Mouse (Mus musculus): ENCODE data around the gene Plau. TPM values are rescaled to one million over a fixed set of nuclear protein-coding genes. Genes with fewer than 3 reads are reported as not detected.
A peak's percentile ranks its signal among the peaks of the same experiment; 100 is the strongest.

Plau gene
- polyA plus RNA-seq (2012; ENCODE audit: insufficient read depth, insufficient read length, missing spikeins), result 9.6 and 11.6 TPM in 2 replicates

GRCm38 (mm10) chr14:20836171-20836904 is at the start of gene Plau:
Plau (plus strand) TSS chr14:20836660.
- H3K4me3 ChIP-seq (ENCODE audit: insufficient read depth, low read depth, low read length), result peak within 1 kb of the TSS; percentile 70
- H3K27ac ChIP-seq (replicated peaks; ENCODE audit: low read depth, low read length), result peak within 1 kb of the TSS; percentile 68
- H3K4me1 ChIP-seq (ENCODE audit: control insufficient read depth, insufficient read depth, insufficient read length, low read length), result no peaks in the 10 kb centered on the region; the same call in 1 of the 2 replicates

DNA sequence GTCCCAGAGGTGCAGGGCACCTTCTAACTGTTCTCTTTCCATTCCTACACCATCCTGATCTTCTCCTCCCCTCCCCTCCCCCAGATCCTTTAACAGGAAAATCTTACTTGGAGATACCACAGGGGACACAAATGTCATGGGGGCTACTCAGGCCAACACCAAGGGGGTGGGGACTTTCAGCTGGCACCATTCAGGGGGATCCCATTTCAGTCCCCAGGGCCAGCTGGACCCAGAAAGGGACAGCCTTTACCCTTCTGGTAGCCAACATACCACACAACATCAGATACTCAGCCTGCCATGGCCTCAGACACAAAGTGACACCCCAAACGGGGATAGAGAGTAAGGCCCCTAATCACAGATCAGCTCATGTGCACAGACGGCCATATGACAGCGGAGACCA is 48.3 kb upstream of the Plau start:
- Histone ChIP-seq H3K4me1 (ENCODE audit: control insufficient read depth, insufficient read depth, insufficient read length, low read length) (peaks cover 39% of the 10 kb centered on the region), H3K4me3 (ENCODE audit: insufficient read depth, low read depth, low read length) (no peak overlapping the region), H3K27ac (replicated peaks; ENCODE audit: low read depth, low read length) (no peak overlapping the region)

GRCm38 (mm10) chr14:20789593-20789992 is 46.9 kb upstream of the Plau start:
- no peak overlapping the region for H3K4me3 ChIP-seq (ENCODE audit: insufficient read depth, low read depth, low read length)
- peaks cover 42% of the 10 kb centered on the region for H3K4me1 ChIP-seq (ENCODE audit: control insufficient read depth, insufficient read depth, insufficient read length, low read length)
- H3K27ac ChIP-seq (replicated peaks; ENCODE audit: low read depth, low read length), result no peak overlapping the region

GRCm38 (mm10) chr14:20790445-20790844 is 46.0 kb upstream of the Plau start:
- H3K4me3 ChIP-seq (ENCODE audit: insufficient read depth, low read depth, low read length), result no peak overlapping the region
- H3K27ac ChIP-seq (replicated peaks; ENCODE audit: low read depth, low read length), result no peak overlapping the region
- H3K4me1 ChIP-seq (ENCODE audit: control insufficient read depth, insufficient read depth, insufficient read length, low read length), result peaks cover 37% of the 10 kb centered on the region

DNA sequence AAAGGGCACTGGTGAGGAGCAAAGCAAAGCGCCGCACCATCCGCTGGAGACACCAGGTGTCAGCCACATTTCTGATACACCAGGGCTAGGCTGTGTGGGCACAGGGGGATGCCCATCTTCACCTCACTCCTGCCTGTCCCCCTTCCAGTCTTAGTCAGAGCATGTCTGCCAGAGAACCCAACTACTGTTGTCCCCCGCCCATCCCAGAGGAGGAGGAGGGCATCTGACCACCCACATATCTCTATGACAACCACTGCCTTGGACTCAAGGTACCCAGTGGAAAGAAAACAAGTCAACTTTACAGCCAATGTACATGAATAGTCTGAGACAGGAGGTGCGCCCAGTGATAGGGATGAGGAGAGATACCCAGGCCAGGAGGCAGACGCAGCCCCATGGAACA is 45.5 kb upstream of the Plau start:
- H3K27ac ChIP-seq (replicated peaks; ENCODE audit: low read depth, low read length), result no peak overlapping the region
- H3K4me1 ChIP-seq (ENCODE audit: control insufficient read depth, insufficient read depth, insufficient read length, low read length), result peaks cover 34% of the 10 kb centered on the region

GRCm38 (mm10) chr14:20791511-20792242 is 44.8 kb upstream of the Plau start:
- Histone ChIP-seq H3K4me1 (ENCODE audit: control insufficient read depth, insufficient read depth, insufficient read length, low read length) (peaks cover 27% of the 10 kb centered on the region), H3K4me3 (ENCODE audit: insufficient read depth, low read depth, low read length) (peak overlapping the region; percentile 58; the same call in 1 of the 2 replicates), H3K27ac (replicated peaks; ENCODE audit: low read depth, low read length) (no peak overlapping the region)

More for the DNA sequence above, 45.5 kb upstream of the Plau start:
- no peak overlapping the region for H3K4me3 ChIP-seq (ENCODE audit: insufficient read depth, low read depth, low read length)

GRCm38 (mm10) chr14:20792243-20792921 is 44.1 kb upstream of the Plau start:
- peaks cover 20% of the 10 kb centered on the region for H3K4me1 ChIP-seq (ENCODE audit: control insufficient read depth, insufficient read depth, insufficient read length, low read length)
- peak overlapping the region; percentile 58 for H3K4me3 ChIP-seq (ENCODE audit: insufficient read depth, low read depth, low read length)
- no peak overlapping the region for H3K27ac ChIP-seq (replicated peaks; ENCODE audit: low read depth, low read length)

DNA sequence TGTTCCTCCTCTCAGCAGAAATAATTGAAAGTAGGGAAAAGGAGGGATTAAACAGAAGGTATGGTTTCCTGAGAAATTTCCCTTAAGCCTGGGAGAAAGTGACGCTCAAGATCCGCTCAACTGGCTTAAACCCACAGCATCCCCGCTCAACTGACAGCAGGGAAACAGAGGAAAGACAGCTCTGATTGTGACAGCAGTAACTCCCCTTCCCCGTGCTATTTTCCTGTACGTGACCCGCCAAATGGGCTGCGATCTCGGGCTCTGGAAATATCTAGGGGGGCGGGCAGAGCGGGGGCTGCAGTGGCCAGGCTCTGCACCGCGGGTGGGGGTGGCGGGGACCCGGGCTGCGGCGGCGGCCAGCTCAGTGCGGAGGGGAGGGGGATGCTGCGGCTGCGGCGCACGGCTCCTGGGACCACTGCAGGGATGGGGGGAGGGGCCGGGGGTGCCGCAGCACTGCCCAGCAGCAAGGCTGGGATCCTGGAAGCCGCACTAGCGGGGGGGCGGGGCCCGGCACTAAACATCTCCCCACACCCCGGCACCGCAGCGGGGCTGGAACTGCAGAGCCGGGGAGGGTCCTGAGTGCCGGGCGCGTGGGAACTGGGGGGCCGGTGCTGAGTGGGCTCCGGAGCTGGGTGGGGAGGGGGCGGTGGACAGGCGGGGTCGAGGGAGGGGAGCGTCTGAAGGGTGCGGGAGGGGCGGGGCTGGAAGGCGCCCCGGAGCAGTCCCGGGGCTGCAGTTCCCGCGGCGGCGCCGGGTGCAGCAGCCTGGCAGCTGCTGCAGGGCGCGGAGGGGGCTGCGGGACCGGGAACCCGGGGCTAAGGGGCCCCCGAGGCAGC is 43.3 kb upstream of the Plau start:
- Histone ChIP-seq H3K27ac (replicated peaks; ENCODE audit: low read depth, low read length) (no peak overlapping the region), H3K4me1 (ENCODE audit: control insufficient read depth, insufficient read depth, insufficient read length, low read length) (peaks cover 15% of the 10 kb centered on the region), H3K4me3 (ENCODE audit: insufficient read depth, low read depth, low read length) (peak overlapping the region; percentile 89)

GRCm38 (mm10) chr14:20793758-20794531 is 42.5 kb upstream of the Plau start, which contains the start of gene Camk2g:
Camk2g (minus strand) TSS chr14:20794088.
- Histone ChIP-seq H3K4me3 (ENCODE audit: insufficient read depth, low read depth, low read length) (peak within 1 kb of the TSS; percentile 89), H3K27ac (replicated peaks; ENCODE audit: low read depth, low read length) (peak within 1 kb of the TSS; percentile 46), H3K4me1 (ENCODE audit: control insufficient read depth, insufficient read depth, insufficient read length, low read length) (peaks cover 12% of the 10 kb centered on the region)

GRCm38 (mm10) chr14:20794589-20794988 is 41.9 kb upstream of the Plau start:
- peaks cover 12% of the 10 kb centered on the region for H3K4me1 ChIP-seq (ENCODE audit: control insufficient read depth, insufficient read depth, insufficient read length, low read length)
- H3K27ac ChIP-seq (replicated peaks; ENCODE audit: low read depth, low read length), result peak overlapping the region; percentile 17; the same call in 1 of the 2 replicates
- H3K4me3 ChIP-seq (ENCODE audit: insufficient read depth, low read depth, low read length), result peak overlapping the region; percentile 81

GRCm38 (mm10) chr14:20795423-20796152 is 40.9 kb upstream of the Plau start:
- peaks cover 12% of the 10 kb centered on the region for H3K4me1 ChIP-seq (ENCODE audit: control insufficient read depth, insufficient read depth, insufficient read length, low read length)
- H3K4me3 ChIP-seq (ENCODE audit: insufficient read depth, low read depth, low read length), result no peak overlapping the region
- H3K27ac ChIP-seq (replicated peaks; ENCODE audit: low read depth, low read length), result no peak overlapping the region

DNA sequence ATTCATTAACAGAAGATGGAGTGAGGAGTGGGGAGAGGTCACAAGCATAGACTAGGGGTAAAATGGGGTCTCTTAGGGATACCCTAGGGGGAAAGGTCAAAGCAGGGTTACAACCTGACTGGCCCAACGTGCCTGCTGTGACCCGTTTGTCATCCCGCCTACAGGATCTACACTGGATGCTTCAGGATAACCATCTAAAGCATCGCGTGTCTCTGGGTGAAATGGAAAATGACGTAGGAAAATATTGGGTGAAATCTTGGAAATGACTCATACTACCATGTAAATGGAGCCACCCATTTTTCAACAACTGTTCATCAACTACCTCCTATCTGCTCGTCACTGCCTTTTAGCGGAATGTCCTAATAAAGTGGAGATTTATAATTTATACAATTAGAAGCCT is 40.3 kb upstream of the Plau start:
- peaks cover 12% of the 10 kb centered on the region for H3K4me1 ChIP-seq (ENCODE audit: control insufficient read depth, insufficient read depth, insufficient read length, low read length)
- H3K4me3 ChIP-seq (ENCODE audit: insufficient read depth, low read depth, low read length), result no peak overlapping the region
- H3K27ac ChIP-seq (replicated peaks; ENCODE audit: low read depth, low read length), result no peak overlapping the region

GRCm38 (mm10) chr14:20796643-20797042 is 39.8 kb upstream of the Plau start:
- Histone ChIP-seq H3K4me3 (ENCODE audit: insufficient read depth, low read depth, low read length) (no peak overlapping the region), H3K4me1 (ENCODE audit: control insufficient read depth, insufficient read depth, insufficient read length, low read length) (peaks cover 12% of the 10 kb centered on the region), H3K27ac (replicated peaks; ENCODE audit: low read depth, low read length) (no peak overlapping the region)

Data from brown adipose tissue, adult 24 weeks (tissue).